Mouse (Mus musculus): Measurements from ENCODE around the gene Epdr1. TPM values are rescaled to one million over a fixed set of nuclear protein-coding genes. Genes with fewer than 3 reads are reported as not detected.

Epdr1 gene
- polyA plus RNA-seq, 1 experiment from 2014 or later, result 46.3 TPM

DNA sequence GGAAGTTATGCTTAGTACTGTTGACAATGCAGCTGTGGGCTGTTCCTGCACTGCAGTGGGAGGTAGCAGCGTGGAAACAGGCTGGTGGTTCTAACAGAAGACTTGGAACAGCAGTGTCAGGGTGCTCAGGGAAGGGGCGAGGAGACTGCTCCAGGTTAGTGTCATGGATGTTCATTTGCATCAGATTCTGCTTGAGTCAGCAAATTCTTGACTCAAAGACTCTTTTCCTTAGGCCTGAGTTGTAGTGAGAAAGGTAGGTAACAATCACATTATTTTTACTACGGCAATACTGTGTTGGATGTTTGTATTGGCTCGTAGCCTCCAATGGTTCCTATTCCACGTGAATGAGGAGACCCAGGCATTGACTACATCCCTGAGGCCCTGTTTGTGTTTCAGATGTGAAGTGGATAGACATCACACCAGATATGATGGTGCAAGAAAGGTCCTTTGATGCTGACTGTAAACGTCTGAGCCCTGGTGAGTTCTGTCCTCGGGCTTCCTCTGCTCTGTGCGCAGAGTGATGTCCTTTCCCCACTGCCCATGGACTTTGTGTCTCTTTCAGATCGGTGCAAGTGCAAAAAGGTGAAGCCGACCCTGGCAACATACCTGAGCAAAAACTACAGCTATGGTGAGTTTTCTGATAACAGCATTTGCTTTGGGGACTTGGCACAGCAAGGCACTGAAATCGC, 5.0 kb upstream of the Epdr1 start:
- no peak overlapping the region for H3K27ac ChIP-seq
- H3K9ac ChIP-seq, result no peak overlapping the region
- peaks cover 37% of the 10 kb centered on the region for H3K27me3 ChIP-seq
- H3K4me3 ChIP-seq, result 0 out of 2 replicates have a peak overlapping the region, but pooled peaks have one; percentile 48
- H3K4me1 ChIP-seq, result peaks cover 15% of the 10 kb centered on the region; the same call in 1 of the 2 replicates
- H3K4me2 ChIP-seq, result peak overlapping the region; percentile 18; the same call in 1 of the 2 replicates
- no peaks in the 10 kb centered on the region for H3K9me3 ChIP-seq
- 82% methylated on average over 11 of the region's 11 CpGs for WGBS
- no peaks in the 10 kb centered on the region for H3K36me3 ChIP-seq
- no peak for ATAC-seq (ENCODE audit: insufficient number of reproducible peaks, insufficient read depth, low FRiP score, low TSS enrichment, low read depth)

GRCm38 (mm10) chr13:19623228-19623905, 3.6 kb upstream of the Epdr1 start:
- peaks cover 15% of the 10 kb centered on the region; the same call in 1 of the 2 replicates for H3K4me1 ChIP-seq
- H3K9ac ChIP-seq, result peak overlapping the region; percentile 71
- no peak overlapping the region for H3K27ac ChIP-seq
- H3K4me2 ChIP-seq, result peak overlapping the region; percentile 88
- WGBS, result 23% methylated on average over 30 of the region's 30 CpGs
- H3K9me3 ChIP-seq, result no peaks in the 10 kb centered on the region
- peak overlapping the region; percentile 48 for H3K4me3 ChIP-seq
- peaks cover 37% of the 10 kb centered on the region for H3K27me3 ChIP-seq
- H3K36me3 ChIP-seq, result no peaks in the 10 kb centered on the region
- no peak for ATAC-seq (ENCODE audit: insufficient number of reproducible peaks, insufficient read depth, low FRiP score, low TSS enrichment, low read depth)

- peaks cover 37% of the 10 kb centered on the region for H3K27me3 ChIP-seq
- H3K27ac ChIP-seq, result no peak within 1 kb of the TSS
- no peaks in the 10 kb centered on the region for H3K36me3 ChIP-seq
- peak within 1 kb of the TSS; percentile 88 for H3K4me2 ChIP-seq
- H3K9me3 ChIP-seq, result no peaks in the 10 kb centered on the region
- H3K4me3 ChIP-seq, result peak within 1 kb of the TSS; percentile 48
- peak within 1 kb of the TSS; percentile 71 for H3K9ac ChIP-seq
- 4% methylated on average over 25 of the region's 25 CpGs for WGBS
- H3K4me1 ChIP-seq, result peaks cover 15% of the 10 kb centered on the region; the same call in 1 of the 2 replicates
- ATAC-seq (ENCODE audit: insufficient number of reproducible peaks, insufficient read depth, low FRiP score, low TSS enrichment, low read depth), result no peak
These were observed 3.0 kb upstream of the Epdr1 start, which contains the start of gene Sfrp4 for GRCm38 (mm10) chr13:19622573-19623227. Gene Sfrp4, plus strand, starts transcription at chr13:19623104.

DNA sequence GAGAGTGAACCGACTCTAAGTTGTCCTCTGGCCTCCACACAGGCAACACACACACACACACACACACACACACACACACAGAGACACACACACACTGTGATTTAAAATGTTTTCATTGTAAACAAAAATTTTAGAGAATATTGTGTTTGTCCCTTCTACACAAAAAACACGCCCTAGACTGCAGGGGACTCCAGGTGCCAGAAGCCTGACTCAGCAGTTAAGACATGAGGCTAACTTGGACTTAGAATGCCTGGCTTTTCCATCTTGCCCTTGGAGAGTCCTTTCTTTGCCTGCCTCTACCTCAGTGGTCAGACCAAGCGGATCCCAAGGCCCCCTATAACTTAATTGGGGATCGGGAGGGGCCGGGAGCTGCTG, 899 bp downstream of the Epdr1 start:
- Histone ChIP-seq H3K9ac (peak overlapping the region; percentile 91), H3K4me2 (peak overlapping the region; percentile 87), H3K27me3 (peaks cover 27% of the 10 kb centered on the region), H3K4me1 (peaks cover 18% of the 10 kb centered on the region), H3K9me3 (no peaks in the 10 kb centered on the region), H3K4me3 (peak overlapping the region; percentile 79), H3K27ac (peak overlapping the region; percentile 82; the same call in 1 of the 2 replicates), H3K36me3 (no peaks in the 10 kb centered on the region)
- ATAC-seq (ENCODE audit: insufficient number of reproducible peaks, insufficient read depth, low FRiP score, low TSS enrichment, low read depth), result no peak
- WGBS, result 8% methylated on average over 5 of the region's 5 CpGs

DNA sequence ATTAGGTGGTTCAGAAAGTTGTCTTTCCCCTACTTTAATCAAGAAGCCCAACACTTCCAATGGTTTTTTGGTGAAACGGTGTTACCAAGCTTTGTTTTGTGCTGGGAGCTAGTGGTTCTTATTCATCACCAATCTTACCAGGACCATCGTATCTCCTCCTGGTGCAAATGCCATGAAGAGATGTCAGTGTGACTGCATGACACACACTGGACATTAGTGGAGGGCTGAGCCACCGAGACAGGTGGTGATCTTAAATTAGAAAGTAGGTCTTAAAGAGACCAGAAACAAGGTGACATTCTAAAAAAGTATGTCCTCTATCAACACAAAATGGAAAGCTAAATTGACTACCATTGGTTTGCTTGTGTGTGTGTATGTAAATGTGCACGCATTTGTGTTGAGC, 1.6 kb downstream of the Epdr1 start:
- H3K4me1 ChIP-seq, result peaks cover 13% of the 10 kb centered on the region
- H3K27me3 ChIP-seq, result peaks cover 20% of the 10 kb centered on the region
- 94% methylated on average over 4 of the region's 4 CpGs for WGBS
- peak overlapping the region; percentile 87 for H3K4me2 ChIP-seq
- H3K27ac ChIP-seq, result no peak overlapping the region
- H3K4me3 ChIP-seq, result no peak overlapping the region
- no peak for ATAC-seq (ENCODE audit: insufficient number of reproducible peaks, insufficient read depth, low FRiP score, low TSS enrichment, low read depth)
- H3K9ac ChIP-seq, result no peak overlapping the region
- no peaks in the 10 kb centered on the region for H3K36me3 ChIP-seq
- no peaks in the 10 kb centered on the region for H3K9me3 ChIP-seq

- H3K4me1 ChIP-seq, result peaks cover 5% of the 10 kb centered on the region
- no peak for ATAC-seq (ENCODE audit: insufficient number of reproducible peaks, insufficient read depth, low FRiP score, low TSS enrichment, low read depth)
- H3K27ac ChIP-seq, result no peak overlapping the region
- H3K27me3 ChIP-seq, result no peaks in the 10 kb centered on the region
- no peaks in the 10 kb centered on the region for H3K9me3 ChIP-seq
- H3K4me3 ChIP-seq, result no peak overlapping the region
- H3K36me3 ChIP-seq, result no peaks in the 10 kb centered on the region
- WGBS, result 87% methylated on average over 1 of the region's 1 CpGs
- H3K9ac ChIP-seq, result no peak overlapping the region
- H3K4me2 ChIP-seq, result no peak overlapping the region
These were observed 5.4 kb downstream of the Epdr1 start for GRCm38 (mm10) chr13:19614311-19614710.

DNA sequence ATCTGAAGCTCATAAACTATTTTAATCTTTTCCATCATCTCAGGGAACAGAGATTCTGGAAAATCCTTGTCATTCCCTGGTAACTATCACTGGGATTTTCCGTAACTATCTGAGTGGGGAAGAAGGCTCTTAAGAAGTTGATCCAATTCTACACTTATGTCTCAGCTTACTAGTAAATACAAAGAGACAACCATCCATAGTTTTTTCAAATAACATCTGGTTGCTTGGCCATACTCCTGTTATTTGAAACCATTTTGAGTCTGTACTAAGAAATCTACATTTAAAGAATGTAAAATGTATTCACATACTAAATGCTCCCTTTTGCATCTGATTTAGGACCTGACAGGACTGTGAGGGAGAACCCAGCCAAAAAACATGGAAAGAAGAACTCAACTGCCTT, 6.3 kb downstream of the Epdr1 start:
- Histone ChIP-seq H3K4me1 (peaks cover 5% of the 10 kb centered on the region), H3K4me2 (no peak overlapping the region), H3K36me3 (no peaks in the 10 kb centered on the region), H3K27ac (no peak overlapping the region), H3K9ac (no peak overlapping the region), H3K27me3 (no peaks in the 10 kb centered on the region), H3K9me3 (no peaks in the 10 kb centered on the region), H3K4me3 (no peak overlapping the region)
- ATAC-seq (ENCODE audit: insufficient number of reproducible peaks, insufficient read depth, low FRiP score, low TSS enrichment, low read depth), result no peak
- WGBS, result 71% methylated on average over 1 of the region's 1 CpGs

- H3K9me3 ChIP-seq, result no peaks in the 10 kb centered on the region
- no peak overlapping the region for H3K4me3 ChIP-seq
- ATAC-seq (ENCODE audit: insufficient number of reproducible peaks, insufficient read depth, low FRiP score, low TSS enrichment, low read depth), result no peak
- H3K36me3 ChIP-seq, result no peaks in the 10 kb centered on the region
- 80% methylated on average over 3 of the region's 3 CpGs for WGBS
- peaks cover 5% of the 10 kb centered on the region for H3K4me1 ChIP-seq
- no peaks in the 10 kb centered on the region for H3K27me3 ChIP-seq
- no peak overlapping the region for H3K4me2 ChIP-seq
- H3K9ac ChIP-seq, result no peak overlapping the region
- no peak overlapping the region for H3K27ac ChIP-seq
These were observed 6.8 kb downstream of the Epdr1 start for GRCm38 (mm10) chr13:19612963-19613362.

GRCm38 (mm10) chr13:19612348-19612747, 7.4 kb downstream of the Epdr1 start:
- Histone ChIP-seq H3K4me3 (no peak overlapping the region), H3K27ac (no peak overlapping the region), H3K4me2 (no peak overlapping the region), H3K27me3 (no peaks in the 10 kb centered on the region), H3K36me3 (no peaks in the 10 kb centered on the region), H3K9ac (no peak overlapping the region), H3K9me3 (no peaks in the 10 kb centered on the region), H3K4me1 (peaks cover 5% of the 10 kb centered on the region)
- 81% methylated on average over 1 of the region's 1 CpGs for WGBS
- no peak for ATAC-seq (ENCODE audit: insufficient number of reproducible peaks, insufficient read depth, low FRiP score, low TSS enrichment, low read depth)

DNA sequence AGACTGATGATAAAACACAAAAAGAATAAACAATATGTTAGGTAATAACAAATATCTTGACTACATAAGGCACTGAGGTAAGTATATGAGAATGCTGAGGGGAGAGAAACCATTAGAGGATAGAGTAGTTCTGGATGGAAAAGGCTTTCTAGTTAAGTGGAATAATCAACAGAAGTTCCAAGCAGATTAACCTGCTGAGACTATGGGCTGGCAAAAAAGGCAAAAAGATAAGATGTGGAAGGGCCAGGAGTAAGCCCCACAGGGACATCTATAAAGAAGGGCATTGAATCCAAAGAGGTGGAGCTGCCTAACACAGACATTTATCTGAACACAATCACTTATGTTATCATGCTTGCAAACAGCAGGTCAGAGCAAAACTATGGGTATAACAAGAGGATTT, 11.6 kb downstream of the Epdr1 start:
- ATAC-seq (ENCODE audit: insufficient number of reproducible peaks, insufficient read depth, low FRiP score, low TSS enrichment, low read depth), result no peak
- no peaks in the 10 kb centered on the region for H3K27me3 ChIP-seq
- H3K9me3 ChIP-seq, result no peaks in the 10 kb centered on the region
- no peak overlapping the region for H3K4me3 ChIP-seq
- H3K36me3 ChIP-seq, result no peaks in the 10 kb centered on the region
- no peak overlapping the region for H3K4me2 ChIP-seq
- no peaks in the 10 kb centered on the region for H3K4me1 ChIP-seq
- no peak overlapping the region for H3K9ac ChIP-seq
- H3K27ac ChIP-seq, result no peak overlapping the region

DNA sequence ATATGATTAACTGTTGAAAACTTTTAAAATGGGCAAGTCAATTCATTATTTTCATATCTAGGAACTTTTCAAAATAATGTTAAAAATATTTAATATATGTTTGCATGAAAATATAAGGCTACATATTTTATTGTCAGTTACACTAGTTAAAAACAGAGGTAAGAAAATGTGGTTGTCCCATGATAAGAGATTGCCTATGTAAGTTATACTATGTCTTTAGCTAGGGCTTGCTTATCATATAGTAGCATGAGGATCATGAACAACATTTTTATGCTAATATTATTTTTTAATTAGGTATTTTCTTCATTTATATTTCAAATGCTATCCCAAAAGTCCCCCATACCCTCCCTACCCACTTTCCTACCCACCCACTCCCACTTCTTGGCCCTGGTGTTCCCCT, 14.8 kb downstream of the Epdr1 start:
- no peak for ATAC-seq (ENCODE audit: insufficient number of reproducible peaks, insufficient read depth, low FRiP score, low TSS enrichment, low read depth)
- no peak overlapping the region for H3K4me2 ChIP-seq

DNA sequence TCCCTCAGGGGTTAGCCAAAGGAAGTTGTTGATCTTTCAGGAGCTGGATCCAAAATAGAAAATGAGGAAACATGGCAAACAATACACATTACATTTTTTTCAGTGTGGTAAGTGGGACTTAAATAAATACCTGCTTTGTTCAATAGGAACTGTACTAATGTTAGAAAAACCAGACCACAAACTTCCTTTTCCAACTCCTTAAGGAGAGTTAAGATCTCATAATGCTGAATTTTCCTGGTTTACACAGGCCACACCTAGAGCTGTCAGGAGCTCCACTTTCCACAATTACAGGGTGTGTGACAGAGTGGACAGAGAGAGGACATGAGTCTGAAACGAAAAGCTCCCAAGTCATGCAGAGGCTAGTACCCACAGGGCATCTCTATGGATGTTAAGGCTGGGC, 16.0 kb downstream of the Epdr1 start:
- no peak overlapping the region for H3K9ac ChIP-seq
- H3K4me2 ChIP-seq, result no peak overlapping the region
- no peaks in the 10 kb centered on the region for H3K9me3 ChIP-seq
- H3K36me3 ChIP-seq, result no peaks in the 10 kb centered on the region
- 65% methylated on average over 1 of the region's 1 CpGs for WGBS
- no peak for ATAC-seq (ENCODE audit: insufficient number of reproducible peaks, insufficient read depth, low FRiP score, low TSS enrichment, low read depth)
- no peaks in the 10 kb centered on the region for H3K4me1 ChIP-seq
- H3K27ac ChIP-seq, result no peak overlapping the region
- no peak overlapping the region for H3K4me3 ChIP-seq
- H3K27me3 ChIP-seq, result no peaks in the 10 kb centered on the region

More for the DNA sequence above, 14.8 kb downstream of the Epdr1 start:
- no peak overlapping the region for H3K9ac ChIP-seq
- no peaks in the 10 kb centered on the region for H3K27me3 ChIP-seq
- H3K9me3 ChIP-seq, result no peaks in the 10 kb centered on the region
- no peak overlapping the region for H3K27ac ChIP-seq
- no peaks in the 10 kb centered on the region for H3K4me1 ChIP-seq
- no peaks in the 10 kb centered on the region for H3K36me3 ChIP-seq
- no peak overlapping the region for H3K4me3 ChIP-seq

Measured in embryonic facial prominence, embryonic 13.5 days (tissue).